ENCODE assay signal across 26 mouse cellular contexts in genomic region chr9:50412986-50413385, GRCm38 (mm10).
"Had no signal": no experiment of that assay in that cellular context is flagged by ENCODE, and none has a peak within 500 bp of the region (broad histone marks: within the 10 kb centered on the region; RNA-seq: fewer than 3 reads in every experiment).

No protein-coding gene starts in this region.

- H3K27me3 ChIP-seq: heart, embryonic 15.5 days; hindbrain, embryonic 12.5 days; intestine, embryonic 15.5 days; liver, embryonic 13.5 days had no signal

- DNase-seq: gastrocnemius, adult 2 months; gastrocnemius, postnatal 10 days; gastrocnemius, postnatal 25 days; heart, adult 2 months; heart, postnatal 4 days; kidney, adult 18-20 months; kidney, adult 8-10 months; kidney, postnatal 10 days; kidney, postnatal 25 days; kidney, postnatal 4 days; liver; liver, embryonic 13.5 days had no signal

- H3K4me2 ChIP-seq: heart, embryonic 11.5 days; heart, embryonic 13.5 days; heart, embryonic 15.5 days; hindbrain, embryonic 12.5 days; hindbrain, embryonic 14.5 days; intestine, embryonic 15.5 days; limb, embryonic 12.5 days; liver, embryonic 11.5 days; liver, embryonic 13.5 days had no signal

- H3K4me1 ChIP-seq: heart, embryonic 15.5 days; hindbrain, embryonic 10.5 days; hindbrain, embryonic 12.5 days; intestine, embryonic 15.5 days; limb, embryonic 10.5 days; limb, embryonic 12.5 days; liver, embryonic 13.5 days had no signal

- H3K9ac ChIP-seq: heart, embryonic 13.5 days; heart, embryonic 15.5 days; hindbrain, embryonic 12.5 days; hindbrain, embryonic 14.5 days; intestine, embryonic 15.5 days; limb, embryonic 12.5 days; liver, embryonic 13.5 days had no signal

- H3K9me3 ChIP-seq: heart, embryonic 13.5 days; heart, embryonic 15.5 days; hindbrain, embryonic 10.5 days; hindbrain, embryonic 12.5 days; intestine, embryonic 15.5 days; limb, embryonic 10.5 days; limb, embryonic 12.5 days; liver, embryonic 13.5 days had no signal

- H3K27ac ChIP-seq: gastrocnemius, adult 2 months; heart, adult 2 months; heart, embryonic 13.5 days; heart, embryonic 15.5 days; hindbrain, embryonic 10.5 days; hindbrain, embryonic 12.5 days; hindbrain, embryonic 14.5 days; intestine, embryonic 15.5 days; layer of hippocampus, adult 2 months; limb, embryonic 10.5 days; limb, embryonic 12.5 days; liver, embryonic 13.5 days had no signal

- H3K4me3 ChIP-seq: gastrocnemius, adult 2 months; heart, adult 2 months; heart, embryonic 13.5 days; heart, embryonic 15.5 days; hindbrain, embryonic 10.5 days; hindbrain, embryonic 12.5 days; intestine, embryonic 15.5 days; layer of hippocampus, adult 2 months; limb, embryonic 10.5 days; limb, embryonic 12.5 days; liver, embryonic 13.5 days had no signal

- H3K36me3 ChIP-seq: heart, embryonic 13.5 days; heart, embryonic 15.5 days; hindbrain, embryonic 10.5 days; hindbrain, embryonic 12.5 days; intestine, embryonic 15.5 days; limb, embryonic 10.5 days; limb, embryonic 12.5 days; liver, embryonic 13.5 days had no signal

- ATAC-seq: hindbrain, embryonic 16.5 days; inflammation-experienced regulatory T-cells, adult 6 months; intestine, embryonic 15.5 days; intestine, postnatal 0 days had no signal
